Mouse (Mus musculus) hindbrain, embryonic 11.5 days (tissue): ENCODE measurements around the gene Ikbkg. TPM values are rescaled to one million over a fixed set of nuclear protein-coding genes. Genes with fewer than 3 reads are reported as not detected.
A peak's percentile ranks its signal among the peaks of the same experiment; 100 is the strongest.
"Not testable (repeated sequence)": the region's sequence is repeated elsewhere in the genome, so short reads cannot be mapped to it uniquely, and the experiment has no call there.

Source experiments
- ATAC-seq: fragments of 200-750 bp; cut with Nextera tagmentation; 2 replicates; pipeline ENCODE4 v1.8.0; 2017; ENCODE audit warnings: mild to moderate bottlenecking, moderate TSS enrichment, moderate library complexity; ENCODE audit not compliant: low FRiP score
- DNase-seq: peaks from one replicate; pipeline ENCODE4 v3.0.0-alpha.2; 2015; ENCODE audit warnings: low spot score
- H3K27ac ChIP-seq: fragments of 300-500 bp; sonication (generic); 2 replicates; pipeline ENCODE4 v1.5.1; 2014; ENCODE audit warnings: mild to moderate bottlenecking, low read depth, low read length
- H3K27me3 ChIP-seq: fragments of 300-500 bp; sonication (generic); 2 replicates; pipeline ENCODE4 v1.6.1; 2014; ENCODE audit warnings: mild to moderate bottlenecking, low read length, moderate library complexity, mixed read lengths; ENCODE audit not compliant: control insufficient read depth, insufficient read depth
- H3K36me3 ChIP-seq: fragments of 300-500 bp; sonication (generic); 2 replicates; pipeline ENCODE4 v1.6.1; 2014; ENCODE audit warnings: mild to moderate bottlenecking, low read length, moderate library complexity, mixed read lengths; ENCODE audit not compliant: control insufficient read depth, insufficient read depth
- H3K4me1 ChIP-seq: fragments of 300-500 bp; sonication (generic); replicated peaks from 2 replicates; pipeline ENCODE4 v1.6.1; 2014; ENCODE audit warnings: low read length, mixed read lengths; ENCODE audit not compliant: control insufficient read depth, insufficient read depth
- H3K4me2 ChIP-seq: fragments of 300-500 bp; sonication (generic); replicated peaks from 2 replicates; pipeline ENCODE4 v1.6.1; 2014; ENCODE audit warnings: mild to moderate bottlenecking, low read depth, low read length
- H3K4me3 ChIP-seq: fragments of 300-500 bp; sonication (generic); 2 replicates; pipeline ENCODE4 v1.5.1; 2014; ENCODE audit warnings: low read depth, low read length
- H3K9ac ChIP-seq: fragments of 300-500 bp; sonication (generic); 2 replicates; pipeline ENCODE4 v1.6.1; 2014; ENCODE audit warnings: low read depth, low read length
- H3K9me3 ChIP-seq: fragments of 300-500 bp; sonication (generic); 2 replicates; pipeline ENCODE4 v1.6.1; 2016; ENCODE audit warnings: low read length; ENCODE audit not compliant: control insufficient read depth
- WGBS: fragments of 180-500 bp; shearing (Covaris S2); extraction: QIAGEN DNeasy Blood & Tissue Kit; methylation state at CpG from one replicate; pipeline ENCODE4 v1.1.7; 2014; 5-methylcytosine and 5-hydroxymethylcytosine counted together
- polyA plus RNA-seq: library from polyadenylated mRNA; unstranded; fragments of >200 nt; fragmentation: Nextera tagmentation; extraction: Ambion mirVana; gene quantifications from 2 replicates; pipeline ENCODE4 v1.2.1, GENCODE M21; 2014

Ikbkg gene
- 21.7 and 25.4 TPM in 2 replicates for polyA plus RNA-seq

GRCm38 (mm10) chrX:74392535-74393443 lies at the start of gene Ikbkg, which contains the start of gene Fam3a:
Gene Ikbkg (plus strand): TSS chrX:74393290.
Gene Fam3a (minus strand): TSS chrX:74393272.
- Histone ChIP-seq H3K36me3 (no peaks in the 10 kb centered on the region), H3K27ac (0 out of 2 replicates have a peak within 1 kb of the TSS, but pooled peaks have one; percentile 58), H3K27me3 (no peaks in the 10 kb centered on the region), H3K4me3 (peak within 1 kb of the TSS; percentile 46), H3K4me2 (peak within 1 kb of the TSS; percentile 50), H3K9me3 (no peaks in the 10 kb centered on the region), H3K4me1 (no peaks in the 10 kb centered on the region), H3K9ac (peak within 1 kb of the TSS; percentile 59)
- 17% methylated on average over 30 of the region's 30 CpGs for WGBS
- DNase-seq (peak; percentile 78), ATAC-seq (peak; percentile 100)

- Histone ChIP-seq H3K36me3 (no peaks in the 10 kb centered on the region), H3K27me3 (no peaks in the 10 kb centered on the region), H3K9ac (peak overlapping the region; percentile 48), H3K4me2 (peak overlapping the region; percentile 45), H3K9me3 (no peaks in the 10 kb centered on the region), H3K4me3 (peak overlapping the region; percentile 39), H3K27ac (no peak overlapping the region), H3K4me1 (no peaks in the 10 kb centered on the region)
- ATAC-seq (peak; percentile 64), DNase-seq (peak; percentile 1)
- WGBS, result 22% methylated on average over 13 of the region's 13 CpGs
Observed at GRCm38 (mm10) chrX:74352645-74353466, 40.2 kb upstream of the Ikbkg start.

- no peaks in the 10 kb centered on the region for H3K4me1 ChIP-seq
- peak within 1 kb of the TSS; percentile 39 for H3K4me3 ChIP-seq
- WGBS, result 9% methylated on average over 6 of the region's 22 CpGs
- no peaks in the 10 kb centered on the region for H3K9me3 ChIP-seq
- H3K9ac ChIP-seq, result peak within 1 kb of the TSS; percentile 48
- H3K27ac ChIP-seq, result no peak within 1 kb of the TSS
- peak; percentile 84 for ATAC-seq
- peak within 1 kb of the TSS; percentile 45 for H3K4me2 ChIP-seq
- H3K36me3 ChIP-seq, result no peaks in the 10 kb centered on the region
- no peaks in the 10 kb centered on the region for H3K27me3 ChIP-seq
- DNase-seq, result peak; percentile 77
Observed at GRCm38 (mm10) chrX:74353467-74353770, 39.7 kb upstream of the Ikbkg start, which contains the start of gene Lage3. Gene Lage3 (minus strand): TSS chrX:74353618.

GRCm38 (mm10) chrX:74357069-74357468 lies 36.0 kb upstream of the Ikbkg start:
- DNase-seq, H3K4me3 ChIP-seq, H3K4me1 ChIP-seq, H3K27me3 ChIP-seq, H3K36me3 ChIP-seq, H3K9me3 ChIP-seq, H3K27ac ChIP-seq, H3K9ac ChIP-seq, ATAC-seq, H3K4me2 ChIP-seq: not testable (repeated sequence)
- WGBS, result 97% methylated on average over 3 of the region's 3 CpGs

GRCm38 (mm10) chrX:74359171-74359570 lies 33.9 kb upstream of the Ikbkg start:
- H3K9ac ChIP-seq, result no peak overlapping the region
- no peak overlapping the region for H3K4me3 ChIP-seq
- H3K36me3 ChIP-seq, result no peaks in the 10 kb centered on the region
- H3K4me1 ChIP-seq, result no peaks in the 10 kb centered on the region
- no peaks in the 10 kb centered on the region for H3K9me3 ChIP-seq
- no peak overlapping the region for H3K4me2 ChIP-seq
- 52% methylated on average over 11 of the region's 11 CpGs for WGBS
- ATAC-seq (no peak), DNase-seq (no peak)
- no peaks in the 10 kb centered on the region for H3K27me3 ChIP-seq
- no peak overlapping the region for H3K27ac ChIP-seq

GRCm38 (mm10) chrX:74367512-74367911 lies 25.6 kb upstream of the Ikbkg start:
- Histone ChIP-seq H3K4me1 (0 out of 2 replicates have a peak, but pooled peaks cover 2% of the 10 kb centered on the region), H3K9me3 (no peaks in the 10 kb centered on the region), H3K27ac (no peak overlapping the region), H3K36me3 (no peaks in the 10 kb centered on the region), H3K4me2 (peak overlapping the region; percentile 53), H3K4me3 (peak overlapping the region; percentile 56), H3K9ac (peak overlapping the region; percentile 77), H3K27me3 (no peaks in the 10 kb centered on the region)
- 75% methylated on average over 10 of the region's 10 CpGs for WGBS
- DNase-seq, result no peak
- no peak for ATAC-seq

DNA sequence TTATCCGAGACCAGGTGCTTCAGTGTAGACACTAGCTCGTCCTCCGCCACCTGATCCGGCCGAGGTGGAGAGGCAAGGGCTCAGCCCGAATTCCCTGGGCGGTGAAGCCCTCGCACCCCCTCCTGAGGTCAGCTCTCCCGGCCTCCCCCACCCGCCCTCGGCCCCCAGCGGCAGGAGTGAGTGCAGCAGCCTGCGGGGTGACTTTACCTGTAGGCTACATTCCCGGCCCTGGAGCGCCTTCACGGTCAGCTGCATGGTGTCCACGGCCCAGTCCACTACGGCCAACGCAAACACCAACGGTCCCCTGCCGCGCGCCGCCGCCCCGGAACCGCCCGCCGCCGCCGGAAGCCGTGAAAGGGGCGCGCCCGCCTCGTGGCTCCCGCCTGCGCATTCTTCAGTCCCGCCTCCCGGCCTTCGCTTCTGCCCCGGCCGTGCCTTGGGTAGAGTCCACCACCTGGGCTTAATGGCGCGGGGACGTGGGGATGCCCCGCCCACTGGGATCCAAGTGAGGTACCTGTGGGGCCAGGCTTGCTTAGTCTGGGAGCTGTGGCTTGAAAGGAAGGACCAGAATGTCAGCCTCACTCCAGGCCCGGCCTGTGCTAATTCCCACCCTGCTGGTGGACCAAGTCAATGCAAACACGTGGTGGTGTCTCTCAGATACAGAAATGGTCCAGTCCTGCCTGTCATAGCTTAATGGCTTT lies 24.7 kb upstream of the Ikbkg start:
- peak; percentile 79 for ATAC-seq
- H3K4me2 ChIP-seq, result peak overlapping the region; percentile 53
- no peaks in the 10 kb centered on the region for H3K36me3 ChIP-seq
- 0 out of 2 replicates have a peak, but pooled peaks cover 2% of the 10 kb centered on the region for H3K4me1 ChIP-seq
- H3K9me3 ChIP-seq, result no peaks in the 10 kb centered on the region
- H3K27ac ChIP-seq, result 0 out of 2 replicates have a peak overlapping the region, but pooled peaks have one; percentile 47
- 18% methylated on average over 39 of the region's 49 CpGs for WGBS
- H3K27me3 ChIP-seq, result no peaks in the 10 kb centered on the region
- peak; percentile 70 for DNase-seq
- H3K9ac ChIP-seq, result peak overlapping the region; percentile 77
- peak overlapping the region; percentile 56 for H3K4me3 ChIP-seq

- H3K4me1 ChIP-seq, result no peaks in the 10 kb centered on the region
- no peaks in the 10 kb centered on the region for H3K9me3 ChIP-seq
- DNase-seq (peak; percentile 82), ATAC-seq (peak; percentile 93)
- H3K27me3 ChIP-seq, result no peaks in the 10 kb centered on the region
- H3K9ac ChIP-seq, result no peak within 1 kb of the TSS
- no peak within 1 kb of the TSS for H3K27ac ChIP-seq
- no peaks in the 10 kb centered on the region for H3K36me3 ChIP-seq
- H3K4me2 ChIP-seq, result peak within 1 kb of the TSS; percentile 41
- WGBS, result 28% methylated on average over 31 of the region's 32 CpGs
- H3K4me3 ChIP-seq, result peak within 1 kb of the TSS; percentile 34
Observed at GRCm38 (mm10) chrX:74372888-74373549, 20.1 kb upstream of the Ikbkg start, which contains the start of the genes Ubl4a and Slc10a3. Gene Ubl4a (minus strand): TSS chrX:74373218. Gene Slc10a3 (minus strand): TSS chrX:74373349.
